Mouse (Mus musculus): Measurements from ENCODE around the gene Gab1.

Gene Gab1

DNA sequence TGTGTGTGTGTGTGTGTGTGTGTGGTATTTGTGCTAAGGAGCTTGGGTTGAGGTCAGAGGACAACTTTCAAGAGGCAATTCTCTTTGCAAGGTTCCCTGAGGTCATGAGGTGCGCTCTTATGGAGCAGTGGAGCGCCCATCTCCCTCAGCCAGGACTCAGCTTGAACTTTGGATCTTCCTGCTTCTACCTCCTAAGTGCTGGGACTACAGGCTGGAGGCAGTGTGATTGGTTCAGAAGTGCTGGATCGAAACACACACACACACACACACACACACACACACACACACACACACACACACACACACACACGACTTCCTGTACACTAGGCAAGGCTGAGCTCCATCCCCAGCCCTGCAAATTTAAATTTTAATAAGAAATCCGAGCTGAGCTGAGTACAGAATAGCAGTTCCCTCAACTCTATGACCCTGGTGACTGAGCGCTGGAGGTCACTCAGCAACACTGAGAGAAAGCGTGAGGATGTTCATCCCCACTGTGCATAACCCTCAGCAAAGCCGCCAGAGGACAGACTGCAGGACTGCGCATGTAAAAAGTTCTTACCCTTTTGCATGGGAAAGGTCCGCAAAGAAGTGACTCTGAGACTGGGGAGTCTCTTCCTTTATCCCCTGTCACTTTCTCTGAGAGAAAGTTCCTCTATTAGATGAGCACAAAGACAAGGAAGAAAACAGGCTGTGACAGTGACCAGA lies 6.4 kb downstream of the Gab1 start:
- DNase-seq (ENCODE audit: extremely low read depth, insufficient read length, low spot score): no peak

DNA sequence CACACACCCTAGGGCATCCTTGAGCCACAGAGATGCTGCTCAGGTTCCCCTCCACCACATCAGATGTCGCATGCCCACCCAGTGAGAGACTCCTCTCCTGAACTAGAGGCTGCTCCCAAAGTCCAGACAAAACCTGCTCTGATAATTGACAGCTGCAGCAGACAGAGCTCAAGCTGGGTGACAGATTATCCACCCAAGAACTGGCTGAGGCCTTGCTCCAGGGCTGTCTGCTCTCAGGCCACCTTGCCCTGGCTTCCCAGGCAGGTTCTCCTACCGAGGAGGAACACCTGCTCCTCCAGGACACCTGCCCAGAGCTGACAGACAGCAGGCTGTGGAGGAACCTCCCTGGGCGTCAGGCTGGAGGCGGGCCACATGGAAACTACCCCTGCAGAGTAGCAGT lies 7.6 kb downstream of the Gab1 start:
- DNase-seq (ENCODE audit: extremely low read depth, insufficient read length, low spot score): no peak

DNA sequence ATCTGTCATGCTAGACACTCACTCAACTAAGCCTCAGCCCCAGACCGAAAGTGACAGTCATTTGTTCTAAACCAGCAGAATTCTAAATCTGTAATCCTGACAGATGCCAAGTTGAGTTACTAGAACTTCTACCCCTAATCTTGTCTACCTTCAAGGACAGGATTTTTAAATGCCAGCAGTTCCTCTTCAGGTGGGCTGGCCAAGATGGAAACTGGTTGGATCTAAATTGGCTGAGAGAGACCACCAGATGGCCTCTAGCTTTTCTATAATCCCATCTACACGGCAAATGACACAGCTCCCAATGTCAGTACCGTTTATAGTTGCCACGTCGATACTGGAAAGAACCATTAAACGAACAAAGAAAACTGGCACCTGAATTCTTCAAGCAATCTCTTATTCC lies 8.9 kb downstream of the Gab1 start:
- no peak for DNase-seq (ENCODE audit: extremely low read depth, insufficient read length, low spot score)

DNA sequence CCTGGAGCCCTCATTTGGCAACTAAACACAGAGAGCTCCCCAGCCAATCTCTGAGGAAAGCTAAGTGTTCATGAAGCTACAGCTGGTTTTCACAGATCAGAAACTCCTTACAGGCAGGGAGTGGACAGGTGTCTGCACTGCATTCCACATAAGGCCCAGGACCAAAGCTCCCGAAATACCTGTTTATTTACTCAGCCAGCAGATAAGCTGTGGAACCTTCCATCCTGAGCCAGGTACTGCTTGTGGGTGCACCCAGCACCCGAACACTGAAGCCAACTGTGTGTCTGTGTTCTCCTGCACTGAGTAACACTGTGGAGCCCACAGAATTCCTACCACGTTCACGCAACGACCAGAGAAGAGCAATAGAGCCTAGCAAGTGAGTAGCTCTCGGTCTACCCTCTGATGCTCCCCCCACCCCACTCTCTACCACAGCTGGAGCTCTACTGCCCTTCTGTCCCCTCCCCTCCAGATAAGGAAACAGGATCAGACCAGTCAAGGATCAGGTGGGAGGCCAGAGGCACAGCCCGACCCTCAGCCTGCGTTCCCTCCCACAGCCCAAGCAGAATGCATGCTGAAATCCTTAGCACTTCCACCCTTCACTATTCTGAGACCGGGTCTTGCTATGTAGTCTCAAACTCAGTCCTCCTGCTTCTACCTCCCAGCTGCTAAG lies 9.6 kb downstream of the Gab1 start:
- DNase-seq (ENCODE audit: extremely low read depth, insufficient read length, low spot score): no peak

DNA sequence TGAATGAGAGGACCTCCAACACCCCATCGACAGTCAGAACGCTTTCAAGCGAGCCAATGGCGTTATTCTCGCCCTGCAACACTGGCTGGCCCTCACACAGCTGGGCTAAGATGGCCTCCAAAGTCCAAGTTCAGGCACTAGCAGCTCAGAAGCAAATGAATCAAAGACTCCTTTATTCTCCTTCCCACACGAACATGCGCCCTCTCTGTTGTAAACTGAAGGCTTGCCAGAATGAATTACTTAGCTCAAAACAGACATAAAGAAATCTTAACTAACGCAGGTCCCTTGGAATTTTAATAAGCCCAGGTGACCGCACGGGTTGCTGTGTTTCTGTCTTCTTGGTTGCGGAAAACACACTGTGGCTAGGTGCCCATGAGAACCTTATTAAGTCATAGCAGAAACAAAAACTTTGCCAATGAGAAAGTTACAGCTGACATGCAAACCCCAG lies 10.4 kb downstream of the Gab1 start:
- DNase-seq (ENCODE audit: extremely low read depth, insufficient read length, low spot score): no peak

DNA sequence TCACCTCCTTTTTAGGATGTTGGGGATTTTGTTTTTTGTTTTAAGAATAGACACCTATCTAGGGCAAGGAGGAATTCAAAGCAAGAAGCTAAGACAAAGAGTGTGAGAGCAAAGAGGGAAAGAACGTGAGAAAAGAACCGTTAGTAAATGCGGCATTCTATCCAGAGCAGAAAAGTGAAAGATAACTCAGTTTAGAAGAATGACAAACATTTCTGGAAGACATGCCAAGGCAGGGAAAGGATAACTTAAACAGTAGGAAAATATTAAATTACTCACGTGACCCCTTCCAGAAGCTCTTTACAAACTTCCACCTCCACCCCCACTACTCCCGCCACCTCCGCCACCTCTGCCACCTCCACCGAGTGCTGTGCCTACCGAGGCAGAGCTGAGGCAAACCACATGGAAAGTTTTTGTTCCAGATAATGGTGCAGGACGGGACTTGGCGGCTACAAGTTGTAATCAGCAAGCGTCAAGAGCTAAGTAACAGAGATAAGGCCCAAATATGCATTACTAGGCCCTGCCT lies 11.5 kb downstream of the Gab1 start:
- peak; percentile 20 for DNase-seq (ENCODE audit: extremely low read depth, insufficient read length, low spot score)

DNA sequence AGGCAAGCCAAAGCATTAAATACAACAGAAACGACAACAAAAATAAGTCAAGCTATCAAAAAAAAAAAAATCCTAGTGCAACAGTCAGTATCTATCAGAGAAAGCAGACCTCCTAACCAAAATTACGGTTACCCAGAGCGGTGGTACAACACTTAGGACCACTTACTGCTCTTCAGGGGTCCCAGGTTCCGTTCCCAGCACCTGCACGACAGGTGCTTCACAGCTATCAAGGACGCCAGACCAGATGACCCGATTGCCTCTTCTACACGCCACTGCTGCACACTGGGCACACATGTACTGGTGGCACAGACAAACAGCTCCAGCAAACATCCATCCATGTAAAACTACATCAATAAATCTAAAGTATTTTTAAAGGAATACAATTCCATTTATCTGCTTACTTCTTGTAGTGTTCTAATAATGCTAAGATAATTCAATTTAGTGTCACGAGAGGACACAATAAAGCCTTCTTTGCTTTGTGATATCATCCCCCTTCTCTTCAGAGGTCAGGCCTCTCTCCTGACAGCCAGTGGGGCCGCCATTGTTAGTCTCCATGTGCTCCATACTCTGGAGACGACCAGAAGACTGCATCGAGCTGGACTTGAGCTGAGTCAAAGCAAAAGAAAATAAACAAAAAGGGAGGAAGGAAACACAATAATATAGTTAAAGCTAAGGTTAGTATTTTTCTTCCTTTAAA lies 12.2 kb downstream of the Gab1 start:
- DNase-seq (ENCODE audit: extremely low read depth, insufficient read length, low spot score): no peak

DNA sequence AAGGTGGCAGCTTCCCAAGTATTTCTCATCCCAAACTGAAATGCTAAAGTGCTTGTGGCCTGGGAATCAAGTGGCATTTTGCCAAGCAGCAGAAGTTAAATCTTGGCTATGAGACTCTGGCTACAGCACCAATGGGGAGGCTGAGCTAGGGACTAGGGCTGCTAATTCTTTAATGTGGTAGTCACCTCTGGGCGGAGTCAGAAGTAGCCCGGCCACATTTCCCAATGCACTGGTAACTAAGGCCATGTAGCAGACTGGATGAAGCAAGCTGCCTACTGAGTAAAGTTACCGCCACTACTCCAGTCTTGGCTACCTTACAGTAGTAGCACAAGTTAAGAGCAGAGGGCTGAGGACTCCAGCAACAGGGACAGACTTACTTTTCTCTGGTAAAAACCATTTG lies 12.7 kb downstream of the Gab1 start:
- peak; percentile 73 for DNase-seq (ENCODE audit: extremely low read depth, insufficient read length, low spot score)

DNA sequence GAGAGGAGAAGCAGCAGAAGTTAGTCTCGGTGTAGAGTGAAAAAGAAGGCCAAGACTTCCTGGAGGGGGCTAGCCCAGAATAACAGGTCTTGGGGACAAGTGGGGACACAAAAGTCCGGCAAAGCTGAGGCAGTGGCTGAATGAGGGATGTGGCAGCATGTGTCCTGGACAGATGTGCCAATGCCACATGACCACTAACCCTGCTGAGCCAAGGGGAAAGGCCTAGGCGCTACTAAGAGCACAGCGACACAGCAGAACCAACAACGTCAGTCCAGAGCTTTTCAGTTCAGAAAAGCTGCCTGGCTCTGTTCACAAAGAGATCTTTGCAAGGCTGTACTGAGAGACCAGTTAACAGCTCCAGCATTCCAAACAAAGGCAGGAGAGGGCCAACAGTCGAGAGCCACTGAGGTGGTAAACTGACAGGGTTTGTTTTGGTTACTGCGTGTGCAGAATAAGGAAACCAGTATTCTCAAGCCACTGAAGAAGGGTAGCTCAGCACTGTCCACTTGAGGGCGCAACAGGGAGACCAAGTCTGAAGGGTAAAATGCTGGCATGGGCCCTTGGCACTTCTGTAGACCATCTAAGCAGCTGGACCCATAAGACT lies 15.0 kb downstream of the Gab1 start:
- no peak for DNase-seq (ENCODE audit: extremely low read depth, insufficient read length, low spot score)

DNA sequence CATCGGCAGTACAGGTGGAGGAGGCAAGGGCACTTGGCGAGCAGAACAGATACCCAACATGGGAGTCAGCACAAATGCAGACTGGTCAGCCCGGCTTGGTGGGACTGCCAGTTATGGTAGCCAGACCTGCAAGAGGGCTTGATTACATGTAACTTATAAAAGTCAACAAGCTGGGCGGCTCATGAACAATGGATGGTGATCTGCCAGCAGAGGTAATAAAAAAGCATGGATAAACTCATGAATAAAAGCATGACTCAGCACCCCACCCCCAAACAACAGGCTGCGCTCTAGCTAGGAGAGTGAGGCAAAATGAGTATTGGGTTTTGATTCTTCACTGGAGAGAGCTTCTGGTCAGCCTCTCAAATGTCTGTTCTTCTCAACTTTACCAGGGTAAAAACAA lies 16.9 kb downstream of the Gab1 start:
- no peak for DNase-seq (ENCODE audit: extremely low read depth, insufficient read length, low spot score)

DNA sequence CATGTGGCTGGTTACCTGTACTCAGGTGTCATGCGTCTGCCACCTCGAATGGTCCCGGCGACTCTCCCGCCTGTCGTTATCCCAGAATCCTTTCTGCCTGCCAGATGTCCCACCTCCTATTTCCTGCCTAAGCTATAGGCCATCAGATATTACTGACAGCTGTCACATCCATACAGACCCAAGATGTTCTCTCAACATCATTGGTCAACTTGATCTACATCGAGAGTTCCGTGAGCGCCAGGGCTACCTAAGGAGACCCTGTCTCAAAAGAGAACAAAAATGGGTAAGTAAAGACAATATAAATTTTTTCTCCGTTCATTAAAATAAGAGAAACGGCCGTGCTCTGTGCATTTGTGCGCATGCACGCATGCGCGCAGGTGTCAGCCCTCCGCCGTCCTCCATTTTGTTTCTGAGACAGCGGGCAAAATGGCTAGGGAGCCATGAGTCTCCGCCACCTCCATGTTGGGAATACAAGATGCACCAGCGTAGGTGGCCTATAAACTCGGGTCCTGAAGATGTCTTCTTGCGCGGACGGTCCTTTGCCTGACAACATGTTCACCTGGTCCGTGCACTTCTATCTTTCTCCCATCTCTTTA lies 21.0 kb downstream of the Gab1 start:
- no peak for DNase-seq (ENCODE audit: extremely low read depth, insufficient read length, low spot score)

DNA sequence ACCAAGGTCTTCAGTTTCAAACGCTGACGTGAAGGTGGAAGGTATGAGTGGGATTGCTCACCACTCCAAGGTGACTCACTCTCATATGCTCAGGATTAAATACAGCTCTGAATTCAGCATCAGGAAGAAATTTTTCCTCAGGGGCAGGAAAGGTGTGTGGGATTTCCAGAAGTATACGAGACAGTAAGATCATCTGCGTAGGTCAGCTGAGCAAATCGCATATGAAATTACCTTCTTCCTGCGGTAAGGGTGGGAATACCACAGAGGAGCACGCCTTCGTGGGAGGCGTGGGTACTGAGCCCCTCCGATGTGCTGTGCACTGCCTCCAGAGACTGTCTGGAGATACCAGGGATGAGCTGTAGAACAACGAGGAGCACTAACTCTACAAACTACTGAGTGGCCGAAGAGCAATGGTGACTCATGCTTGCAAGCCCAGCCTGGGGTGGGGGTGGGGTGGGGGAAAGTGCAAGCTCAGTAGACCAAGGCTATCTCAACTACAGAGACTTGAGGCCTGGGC lies 22.4 kb downstream of the Gab1 start:
- DNase-seq (ENCODE audit: extremely low read depth, insufficient read length, low spot score): peak; percentile 66

DNA sequence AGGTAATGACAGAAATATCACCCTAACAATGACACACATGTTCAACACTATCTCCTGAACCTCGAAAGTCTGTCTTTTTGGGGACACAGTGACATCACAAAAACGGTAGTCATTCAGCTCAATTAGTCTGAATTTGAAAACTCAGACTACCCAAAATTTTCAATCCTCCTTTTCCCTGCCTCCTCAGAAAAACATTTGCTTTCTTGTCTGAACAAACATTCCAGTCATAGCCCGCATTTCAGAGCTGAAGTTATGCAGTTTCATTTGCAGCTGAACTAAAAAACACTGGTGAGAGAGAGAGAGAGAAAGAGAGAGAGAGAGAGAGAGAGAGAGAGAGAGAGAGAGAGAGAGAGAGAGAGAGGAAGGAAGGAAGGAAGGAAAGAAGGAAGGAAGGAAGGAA lies 23.2 kb downstream of the Gab1 start:
- no peak for DNase-seq (ENCODE audit: extremely low read depth, insufficient read length, low spot score)

DNA sequence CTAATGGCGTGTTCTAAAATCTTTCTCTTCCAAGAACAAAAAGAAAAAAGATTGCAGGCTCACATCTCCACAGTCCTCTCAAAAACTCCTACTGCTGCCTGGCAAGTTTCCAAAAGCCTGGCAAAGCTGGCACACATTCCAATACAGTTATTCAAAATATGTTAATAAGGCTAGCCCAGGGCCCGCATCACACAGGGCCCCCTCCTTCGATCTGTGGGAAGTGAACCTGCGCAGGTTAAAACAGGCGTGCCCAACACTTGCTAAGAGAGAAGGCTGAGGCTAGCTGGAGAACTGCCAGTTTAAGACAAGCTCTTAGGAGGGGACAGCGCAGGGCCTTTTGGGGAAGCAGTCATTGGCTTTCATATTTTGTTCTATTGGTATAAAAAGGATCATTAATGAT lies 23.7 kb downstream of the Gab1 start:
- DNase-seq (ENCODE audit: extremely low read depth, insufficient read length, low spot score): peak; percentile 34

DNA sequence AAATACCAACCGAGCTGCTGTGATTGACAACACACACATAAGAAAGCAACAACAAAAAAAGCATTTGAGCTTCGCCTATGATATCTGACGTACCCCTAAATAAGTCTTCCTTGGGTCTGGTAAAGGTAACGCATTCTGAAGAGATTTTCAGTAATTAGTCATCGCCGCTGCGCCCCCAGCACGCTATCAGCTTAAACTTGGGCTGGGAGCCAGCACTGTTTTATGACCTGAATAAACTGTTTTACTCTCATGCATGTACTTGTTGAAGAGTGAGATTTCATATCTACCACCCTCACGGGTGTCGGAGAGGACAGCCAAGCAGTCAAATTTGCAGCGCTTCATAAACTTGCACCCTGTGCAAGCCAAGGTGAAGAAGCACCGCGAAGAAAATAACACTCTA lies 26.7 kb downstream of the Gab1 start:
- DNase-seq (ENCODE audit: extremely low read depth, insufficient read length, low spot score): no peak

DNA sequence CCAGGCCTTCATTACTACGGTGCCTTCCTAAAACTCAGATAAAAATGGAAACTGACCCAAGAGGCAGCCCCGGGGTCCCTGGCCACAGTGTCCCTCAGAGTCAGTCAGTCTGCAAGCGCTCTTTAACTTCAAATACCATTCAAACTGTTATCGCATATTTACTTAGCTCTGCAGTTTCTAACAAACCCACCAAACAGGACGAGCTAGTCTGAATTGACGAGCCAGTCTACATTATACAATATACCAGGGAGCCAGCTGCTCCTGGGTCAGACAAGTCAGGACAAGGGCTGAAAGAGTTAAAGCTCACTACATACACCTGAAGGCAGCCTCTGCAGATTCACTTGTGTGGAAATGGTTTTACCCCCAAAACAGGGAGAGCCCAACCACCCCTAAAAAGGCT lies 27.1 kb downstream of the Gab1 start:
- DNase-seq (ENCODE audit: extremely low read depth, insufficient read length, low spot score): no peak

DNA sequence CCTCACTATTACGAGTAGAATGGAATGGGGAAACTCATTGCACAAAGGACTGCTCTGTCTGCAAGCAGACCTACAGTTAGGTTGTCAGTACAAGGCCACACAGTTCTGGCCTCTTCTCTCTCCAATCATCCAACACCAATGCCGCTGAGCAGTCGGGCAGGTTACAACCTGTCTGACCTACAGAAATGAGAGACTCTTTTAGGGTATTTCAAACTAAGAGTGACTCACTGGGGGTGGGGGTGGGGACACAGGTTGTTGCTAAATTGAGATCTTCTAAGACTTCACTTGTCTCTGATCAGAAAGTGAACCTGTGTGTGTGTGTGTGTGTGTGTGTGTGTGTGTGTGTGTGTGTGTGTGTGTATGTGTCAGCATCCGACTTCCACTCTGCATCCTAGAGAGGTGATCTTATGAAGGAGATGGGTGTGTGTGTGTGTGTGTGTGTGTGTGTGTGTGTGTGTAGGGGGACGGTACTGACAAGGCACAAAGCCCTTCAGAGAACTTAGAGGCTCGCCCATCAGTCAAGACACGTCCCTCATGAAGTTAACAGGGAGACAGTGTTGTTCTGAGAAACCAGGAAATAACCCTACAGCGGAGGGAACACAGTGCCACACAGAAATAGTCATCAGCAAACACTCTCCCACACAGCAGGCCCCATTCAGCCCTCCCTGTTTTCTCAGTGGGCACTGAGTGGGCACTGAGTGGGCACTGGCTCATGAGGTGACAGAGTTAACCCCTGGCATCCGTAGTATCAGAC lies 27.7 kb downstream of the Gab1 start:
- no peak for DNase-seq (ENCODE audit: extremely low read depth, insufficient read length, low spot score)

DNA sequence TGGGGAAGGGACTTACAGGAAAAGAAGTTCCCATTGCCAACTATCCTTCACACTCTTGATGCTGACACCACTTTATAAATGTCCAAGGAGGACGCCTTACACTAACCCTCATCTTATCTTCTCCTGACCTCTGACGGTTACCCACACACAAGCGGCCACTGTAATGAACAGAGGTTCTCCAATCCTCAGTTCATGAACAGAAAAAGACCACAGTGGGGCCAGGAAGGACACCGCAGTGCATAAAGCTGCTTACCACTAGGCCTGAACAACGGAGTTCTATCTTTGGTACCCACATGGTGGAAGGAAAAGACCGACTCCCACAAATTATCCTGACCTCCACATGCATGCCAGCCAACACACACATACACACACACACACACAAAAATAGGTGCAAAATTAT lies 28.7 kb downstream of the Gab1 start:
- DNase-seq (ENCODE audit: extremely low read depth, insufficient read length, low spot score): no peak

DNA sequence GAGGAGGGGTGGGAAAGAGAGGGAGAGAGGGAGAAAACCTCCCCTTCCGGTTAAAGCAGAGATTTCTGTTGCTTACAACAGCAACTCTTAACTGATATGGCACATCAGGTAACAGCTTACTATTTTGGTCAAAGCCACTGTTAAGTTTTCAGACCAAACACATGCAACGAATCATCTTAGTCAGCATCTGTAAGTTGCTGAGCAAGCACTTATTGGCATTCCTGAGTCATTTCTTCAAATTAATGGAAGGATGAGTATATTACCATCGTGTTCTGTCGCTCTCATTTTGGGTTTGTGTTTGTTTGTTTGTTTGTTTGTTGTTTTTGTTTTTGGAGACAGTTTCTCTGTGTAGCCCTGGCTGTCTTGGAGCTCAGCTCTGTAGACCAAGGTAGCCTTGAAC lies 30.3 kb downstream of the Gab1 start:
- no peak for DNase-seq (ENCODE audit: extremely low read depth, insufficient read length, low spot score)

DNA sequence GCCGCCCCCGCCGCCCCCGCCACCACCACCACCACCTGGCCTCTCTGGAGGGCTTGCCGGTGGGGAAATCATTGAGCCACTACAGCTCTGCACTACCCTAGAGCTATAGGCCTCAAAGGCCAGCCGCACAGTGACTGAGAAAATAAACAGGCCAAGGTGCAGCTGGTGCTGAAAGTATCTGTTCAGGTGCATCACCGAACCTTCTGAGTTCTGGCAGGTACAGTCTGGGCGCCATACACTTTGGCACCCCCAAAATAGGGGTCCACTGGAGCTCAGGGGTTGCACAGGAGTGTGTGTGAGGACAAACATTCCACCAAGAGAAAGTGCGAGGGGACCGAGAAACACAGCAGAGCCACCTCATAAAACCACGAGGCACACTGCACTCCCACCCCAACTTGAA lies 31.7 kb downstream of the Gab1 start:
- no peak for DNase-seq (ENCODE audit: extremely low read depth, insufficient read length, low spot score)
